Mouse (Mus musculus) heart, embryonic 15.5 days (tissue): ENCODE measurements at regions not wholly inside any gene's neighbourhood (a gene's known extent, or its start where the extent isn't known, plus 50 kb on each side); places are given as distances from the start of the nearest gene placed in this dataset.
A peak's percentile ranks its signal among the peaks of the same experiment; 100 is the strongest.

Experiments
- ATAC-seq: fragments of 200-750 bp; cut with Nextera tagmentation; replicated peaks from 2 replicates; pipeline ENCODE4 v1.8.0; 2017; ENCODE audit warnings: low read depth, moderate TSS enrichment; ENCODE audit not compliant: insufficient number of reproducible peaks, insufficient read depth, low FRiP score
- H3K27ac ChIP-seq: fragments of 300-500 bp; sonication (generic); 2 replicates; pipeline ENCODE4 v1.5.1; 2015; ENCODE audit warnings: mild to moderate bottlenecking, inconsistent platforms
- H3K27me3 ChIP-seq: fragments of 300-500 bp; sonication (generic); 2 replicates; pipeline ENCODE4 v1.6.1; 2015; ENCODE audit warnings: inconsistent platforms
- H3K36me3 ChIP-seq: fragments of 300-500 bp; sonication (generic); 2 replicates; pipeline ENCODE4 v1.6.1; 2015; ENCODE audit warnings: mild to moderate bottlenecking, inconsistent platforms
- H3K4me1 ChIP-seq: fragments of 300-500 bp; sonication (generic); replicated peaks from 2 replicates; pipeline ENCODE4 v1.6.1; 2015; ENCODE audit warnings: inconsistent platforms
- H3K4me2 ChIP-seq: fragments of 300-500 bp; sonication (generic); 2 replicates; pipeline ENCODE4 v1.6.1; 2015; ENCODE audit warnings: inconsistent platforms, mild to moderate bottlenecking, moderate library complexity
- H3K4me3 ChIP-seq: fragments of 300-500 bp; sonication (generic); 2 replicates; pipeline ENCODE4 v1.5.1; 2015; ENCODE audit warnings: mild to moderate bottlenecking, inconsistent platforms
- H3K9ac ChIP-seq: fragments of 300-500 bp; sonication (generic); 2 replicates; pipeline ENCODE4 v1.6.1; 2015; ENCODE audit warnings: mild to moderate bottlenecking, inconsistent platforms
- H3K9me3 ChIP-seq: fragments of 300-500 bp; sonication (generic); replicated peaks from 2 replicates; pipeline ENCODE4 v1.6.1; 2016; ENCODE audit warnings: inconsistent platforms
- WGBS: fragments of 180-500 bp; shearing (Covaris S2); methylation state at CpG from one replicate; pipeline ENCODE4 v1.1.7; 2015; ENCODE audit warnings: mixed read lengths; 5-methylcytosine and 5-hydroxymethylcytosine counted together

DNA sequence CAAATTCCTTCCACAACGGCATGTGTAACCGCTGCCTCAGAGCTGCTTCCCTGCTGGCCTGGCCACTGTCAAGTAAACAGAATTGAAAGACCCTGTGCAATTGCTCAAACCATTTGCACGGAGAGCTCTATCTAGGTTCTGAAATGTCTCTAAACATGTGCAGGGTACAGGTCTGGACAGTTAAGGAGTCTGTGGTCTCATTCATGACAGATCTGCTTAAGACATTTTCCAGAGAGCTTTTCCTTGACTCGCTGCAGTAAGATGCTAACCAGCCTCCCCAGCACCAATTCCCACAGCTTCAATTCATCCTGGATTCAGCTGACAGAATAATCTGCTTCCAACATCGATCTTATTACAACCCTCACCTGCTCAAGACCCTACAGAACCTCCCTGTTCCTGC lies 235.1 kb upstream of the Mpped2 start:
- ATAC-seq: no peak
- no peak overlapping the region for H3K4me3 ChIP-seq
- peaks cover 17% of the 10 kb centered on the region for H3K4me1 ChIP-seq
- no peak overlapping the region for H3K9ac ChIP-seq
- H3K27me3 ChIP-seq: no peaks in the 10 kb centered on the region
- H3K27ac ChIP-seq: no peak overlapping the region
- H3K36me3 ChIP-seq: no peaks in the 10 kb centered on the region
- no peaks in the 10 kb centered on the region for H3K9me3 ChIP-seq
- WGBS: 29% methylated on average over 5 of the region's 5 CpGs
- H3K4me2 ChIP-seq: no peak overlapping the region

DNA sequence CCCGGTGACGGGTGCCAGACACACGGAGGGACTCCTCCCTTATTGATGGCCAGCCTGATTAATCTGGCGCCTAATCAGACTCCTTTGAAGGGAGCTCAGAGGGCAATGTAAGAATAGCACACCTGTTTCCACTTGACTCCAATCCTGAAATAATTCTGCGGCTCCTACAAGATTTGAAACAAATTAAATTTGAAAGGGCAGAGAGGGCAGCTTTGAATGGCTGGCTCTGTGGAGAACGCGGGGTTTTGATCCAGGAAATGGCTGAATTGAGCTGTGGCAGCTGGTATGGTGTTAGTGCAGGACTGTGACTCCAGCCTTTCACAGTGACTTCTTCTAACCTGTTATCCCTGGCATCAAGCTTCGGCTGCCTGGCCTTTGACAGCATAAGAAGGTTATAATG lies 232.0 kb upstream of the Mpped2 start:
- Histone ChIP-seq H3K9ac (no peak overlapping the region), H3K4me1 (peaks cover 17% of the 10 kb centered on the region), H3K9me3 (no peaks in the 10 kb centered on the region), H3K4me2 (peak overlapping the region; percentile 45), H3K27me3 (no peaks in the 10 kb centered on the region), H3K36me3 (no peaks in the 10 kb centered on the region), H3K4me3 (no peak overlapping the region), H3K27ac (no peak overlapping the region; the same call in 1 of the 2 replicates)
- no peak for ATAC-seq
- 26% methylated on average over 8 of the region's 8 CpGs for WGBS

GRCm38 (mm10) chr2:106461490-106461889 lies 231.6 kb upstream of the Mpped2 start:
- Histone ChIP-seq H3K4me2 (peak overlapping the region; percentile 45), H3K9me3 (no peaks in the 10 kb centered on the region), H3K36me3 (no peaks in the 10 kb centered on the region), H3K27ac (no peak overlapping the region; the same call in 1 of the 2 replicates), H3K4me1 (peaks cover 17% of the 10 kb centered on the region), H3K4me3 (no peak overlapping the region), H3K27me3 (no peaks in the 10 kb centered on the region), H3K9ac (no peak overlapping the region)
- peak; percentile 78 for ATAC-seq
- 14% methylated on average over 7 of the region's 7 CpGs for WGBS

- no peak overlapping the region; the same call in 1 of the 2 replicates for H3K27ac ChIP-seq
- no peak; the same call in 1 of the 2 replicates for ATAC-seq
- WGBS: 24% methylated on average over 12 of the region's 12 CpGs
Measured at GRCm38 (mm10) chr2:106461973-106462637, 231.0 kb upstream of the Mpped2 start.

GRCm38 (mm10) chr2:106465055-106465454 lies 228.0 kb upstream of the Mpped2 start:
- H3K4me2 ChIP-seq: no peak overlapping the region
- H3K27me3 ChIP-seq: no peaks in the 10 kb centered on the region
- whole genome bisulfite sequencing: 58% methylated on average over 3 of the region's 3 CpGs
- H3K4me3 ChIP-seq: no peak overlapping the region
- H3K9me3 ChIP-seq: no peaks in the 10 kb centered on the region
- no peak overlapping the region for H3K27ac ChIP-seq
- no peaks in the 10 kb centered on the region for H3K36me3 ChIP-seq
- peaks cover 17% of the 10 kb centered on the region for H3K4me1 ChIP-seq
- ATAC-seq: no peak
- H3K9ac ChIP-seq: no peak overlapping the region

More at GRCm38 (mm10) chr2:106461973-106462637, 231.0 kb upstream of the Mpped2 start:
- H3K9ac ChIP-seq: no peak overlapping the region
- no peaks in the 10 kb centered on the region for H3K27me3 ChIP-seq
- H3K36me3 ChIP-seq: no peaks in the 10 kb centered on the region
- peak overlapping the region; percentile 45; the same call in 1 of the 2 replicates for H3K4me2 ChIP-seq
- H3K4me3 ChIP-seq: no peak overlapping the region
- H3K4me1 ChIP-seq: peaks cover 17% of the 10 kb centered on the region
- H3K9me3 ChIP-seq: no peaks in the 10 kb centered on the region

GRCm38 (mm10) chr2:106465831-106466230 lies 227.2 kb upstream of the Mpped2 start:
- H3K27me3 ChIP-seq: no peaks in the 10 kb centered on the region
- ATAC-seq: no peak
- H3K4me1 ChIP-seq: peaks cover 14% of the 10 kb centered on the region
- no peaks in the 10 kb centered on the region for H3K9me3 ChIP-seq
- H3K9ac ChIP-seq: no peak overlapping the region
- no peak overlapping the region for H3K4me3 ChIP-seq
- H3K36me3 ChIP-seq: no peaks in the 10 kb centered on the region
- WGBS: 91% methylated on average over 3 of the region's 3 CpGs
- no peak overlapping the region for H3K4me2 ChIP-seq
- no peak overlapping the region for H3K27ac ChIP-seq

DNA sequence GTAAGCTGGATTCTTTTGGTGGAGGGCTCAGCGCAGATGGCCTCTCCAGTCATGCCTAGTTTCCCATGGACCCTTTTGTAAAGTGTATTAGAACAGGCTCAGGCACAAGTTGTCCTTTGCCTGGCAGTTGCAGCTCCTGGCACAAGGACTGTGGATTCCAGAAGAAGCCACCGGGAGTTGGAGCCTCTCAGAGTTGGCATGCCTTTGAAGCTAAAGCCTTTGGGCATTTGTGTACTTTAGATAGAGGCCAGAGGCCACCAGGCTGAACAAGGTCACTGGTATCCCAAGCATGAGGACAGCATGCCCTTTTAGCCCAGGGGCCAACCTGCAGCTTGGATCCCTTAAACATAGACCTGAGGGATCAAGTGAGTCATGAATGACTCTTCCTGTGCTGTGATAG lies 223.9 kb upstream of the Mpped2 start:
- Histone ChIP-seq H3K9me3 (no peaks in the 10 kb centered on the region), H3K27me3 (no peaks in the 10 kb centered on the region), H3K4me1 (no peaks in the 10 kb centered on the region), H3K9ac (no peak overlapping the region), H3K36me3 (no peaks in the 10 kb centered on the region), H3K4me2 (no peak overlapping the region), H3K27ac (no peak overlapping the region), H3K4me3 (no peak overlapping the region)
- ATAC-seq: no peak
- WGBS: 59% methylated on average over 2 of the region's 2 CpGs

DNA sequence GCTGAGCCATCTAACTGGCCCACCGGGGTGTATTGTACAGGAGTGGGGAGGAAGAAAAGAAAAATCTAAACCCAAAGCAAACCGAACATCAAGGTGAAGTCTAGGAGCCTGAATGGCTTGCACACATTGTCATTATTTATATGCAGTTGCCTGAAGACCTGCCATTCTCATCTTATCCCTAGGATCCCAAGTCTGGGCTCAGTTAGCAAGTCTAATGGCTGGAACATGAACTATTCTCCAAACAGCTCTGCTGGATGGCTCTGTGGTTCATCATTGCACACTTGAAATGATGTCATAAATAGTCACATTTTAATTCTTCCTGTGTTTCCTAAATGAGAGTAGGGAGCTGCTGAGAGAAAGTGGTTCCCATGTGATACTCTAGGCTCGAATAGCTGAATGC lies 219.6 kb upstream of the Mpped2 start:
- Histone ChIP-seq H3K27me3 (no peaks in the 10 kb centered on the region), H3K4me3 (no peak overlapping the region), H3K9ac (no peak overlapping the region), H3K4me2 (no peak overlapping the region), H3K4me1 (no peaks in the 10 kb centered on the region), H3K27ac (no peak overlapping the region), H3K9me3 (no peaks in the 10 kb centered on the region), H3K36me3 (no peaks in the 10 kb centered on the region)
- ATAC-seq: no peak
- 67% methylated on average over 3 of the region's 3 CpGs for WGBS

DNA sequence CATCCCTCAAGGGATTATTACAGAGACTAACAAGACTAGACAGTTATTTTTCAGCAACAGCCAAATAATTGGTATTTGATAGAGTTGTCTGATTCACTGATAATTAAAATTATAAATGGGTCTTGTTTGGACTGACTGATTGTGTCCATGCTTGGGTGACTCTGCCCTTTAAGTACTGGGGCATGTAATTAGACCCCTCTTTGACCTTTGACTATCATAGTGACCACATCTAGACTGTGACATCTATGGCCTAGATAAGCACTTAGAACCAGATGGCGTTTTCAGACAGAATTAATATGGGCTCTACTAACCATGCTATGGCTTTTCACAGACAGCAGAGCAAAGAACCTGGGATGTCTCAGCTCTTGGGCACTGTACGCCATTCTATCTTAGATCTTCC lies 215.1 kb upstream of the Mpped2 start:
- no peak overlapping the region for H3K4me3 ChIP-seq
- H3K4me2 ChIP-seq: no peak overlapping the region
- no peaks in the 10 kb centered on the region for H3K36me3 ChIP-seq
- WGBS: 76% methylated on average over 2 of the region's 2 CpGs
- H3K9me3 ChIP-seq: no peaks in the 10 kb centered on the region
- no peak overlapping the region for H3K9ac ChIP-seq
- H3K27ac ChIP-seq: no peak overlapping the region
- no peaks in the 10 kb centered on the region for H3K4me1 ChIP-seq
- ATAC-seq: no peak
- H3K27me3 ChIP-seq: no peaks in the 10 kb centered on the region

DNA sequence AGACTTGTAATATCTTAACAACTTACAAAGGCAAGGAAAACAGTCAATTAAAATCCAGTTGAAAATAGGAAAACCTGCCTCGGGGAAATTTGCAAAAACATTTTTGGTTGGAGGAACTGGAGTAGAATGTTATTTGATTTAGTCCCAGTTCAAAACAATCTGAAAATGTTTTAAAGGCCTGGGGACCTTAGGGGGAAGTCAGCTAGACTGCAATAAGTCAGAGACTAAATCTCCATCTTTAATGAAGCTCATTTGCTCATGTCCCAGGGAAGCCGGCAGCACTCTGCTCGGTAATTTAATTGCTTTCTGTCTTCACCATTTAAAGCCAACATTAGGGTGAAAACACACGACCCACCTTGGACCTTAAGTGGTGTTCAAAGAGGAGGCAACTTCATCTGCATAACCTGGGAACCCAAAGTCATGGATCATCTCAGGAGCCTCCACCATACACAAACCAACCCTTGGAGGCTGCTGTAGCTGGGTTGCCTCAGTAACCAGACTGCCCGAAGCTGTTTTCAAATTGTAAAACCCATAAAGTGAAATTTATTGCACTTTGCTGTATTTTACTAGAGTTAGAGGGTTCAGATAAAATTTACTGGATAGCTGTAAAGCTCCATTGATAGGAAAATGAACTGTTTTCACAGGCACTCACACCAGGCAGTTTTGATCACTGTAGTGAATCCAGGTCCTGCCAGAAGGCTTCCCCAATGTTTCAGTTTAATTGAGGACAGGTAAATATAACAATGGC lies 205.6 kb upstream of the Mpped2 start:
- no peaks in the 10 kb centered on the region for H3K9me3 ChIP-seq
- no peak overlapping the region for H3K9ac ChIP-seq
- no peaks in the 10 kb centered on the region for H3K4me1 ChIP-seq
- H3K4me3 ChIP-seq: no peak overlapping the region
- H3K27me3 ChIP-seq: no peaks in the 10 kb centered on the region
- no peak for ATAC-seq
- H3K4me2 ChIP-seq: no peak overlapping the region
- no peak overlapping the region for H3K27ac ChIP-seq
- no peaks in the 10 kb centered on the region for H3K36me3 ChIP-seq
- 70% methylated on average over 5 of the region's 5 CpGs for WGBS

DNA sequence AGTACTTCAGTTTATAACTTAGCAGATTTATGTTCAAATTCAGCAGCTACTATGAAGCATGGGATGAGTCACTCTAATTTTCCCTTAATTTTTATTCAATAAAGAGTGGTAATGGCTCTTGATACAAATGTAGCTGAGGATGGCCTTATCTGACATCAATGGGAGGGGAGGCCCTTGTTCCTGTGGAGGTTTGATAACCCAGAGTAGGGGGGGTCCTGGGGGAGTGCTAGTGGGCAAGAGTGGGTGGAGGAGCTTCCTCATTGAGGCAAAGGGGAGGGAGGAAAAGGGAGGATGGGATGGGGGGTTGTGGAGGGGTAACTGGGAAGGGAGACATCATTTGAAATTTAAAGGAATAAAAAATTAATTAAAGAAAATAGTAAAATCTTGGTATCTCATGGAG lies 194.3 kb upstream of the Mpped2 start:
- Histone ChIP-seq H3K36me3 (no peaks in the 10 kb centered on the region), H3K27ac (no peak overlapping the region), H3K4me3 (no peak overlapping the region), H3K4me1 (no peaks in the 10 kb centered on the region), H3K27me3 (no peaks in the 10 kb centered on the region), H3K4me2 (no peak overlapping the region), H3K9ac (no peak overlapping the region), H3K9me3 (no peaks in the 10 kb centered on the region)
- no peak for ATAC-seq
